Mouse (Mus musculus): ENCODE measurements around the gene Olfr1221. TPM values are rescaled to one million over a fixed set of nuclear protein-coding genes. Genes with fewer than 3 reads are reported as not detected.

The Olfr1221 gene
- polyA plus RNA-seq, 1 experiment from 2014 or later: not detected

GRCm38 (mm10) chr2:89081487-89081886, 35.6 kb downstream of the Olfr1221 start:
- Histone ChIP-seq H3K27me3 (replicated peaks; ENCODE audit: control insufficient read depth, insufficient read depth, low read length) (no peaks in the 10 kb centered on the region), H3K9me3 (ENCODE audit: control insufficient read depth, low read length) (no peaks in the 10 kb centered on the region), H3K9ac (ENCODE audit: low read length) (no peak overlapping the region), H3K27ac (ENCODE audit: low read depth) (no peak overlapping the region), H3K36me3 (ENCODE audit: control insufficient read depth, insufficient read depth, low read length) (no peaks in the 10 kb centered on the region), H3K4me1 (replicated peaks; ENCODE audit: control insufficient read depth, insufficient read depth, low read length) (no peaks in the 10 kb centered on the region), H3K4me3 (ENCODE audit: low read depth, low read length) (no peak overlapping the region), H3K4me2 (ENCODE audit: low read length) (no peak overlapping the region)
- ATAC-seq (replicated peaks; ENCODE audit: low FRiP score, low TSS enrichment, low read depth): no peak
- DNase-seq (ENCODE audit: low spot score): no peak

DNA sequence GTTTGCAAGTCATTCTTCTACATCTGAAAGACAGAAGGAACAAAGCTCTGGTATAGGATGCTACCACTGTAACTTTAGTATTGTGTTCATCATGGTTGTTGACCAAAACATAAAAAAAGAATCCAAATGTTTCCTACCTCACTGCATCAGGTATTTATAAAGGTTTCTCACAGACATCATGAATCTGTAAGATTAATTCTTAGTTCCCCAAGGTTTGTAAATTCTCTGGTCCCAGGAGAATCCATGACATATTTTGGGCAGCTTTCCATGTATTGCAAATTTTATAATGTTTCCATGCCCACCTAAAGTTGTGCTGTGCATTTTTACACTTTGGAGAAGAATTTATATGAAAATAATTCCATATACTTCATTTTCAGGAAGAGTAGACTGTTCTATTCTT, 56.0 kb downstream of the Olfr1221 start, which contains the start of gene Olfr1218:
Olfr1218 (minus strand) TSS at position 101 of the 400 bp plus-strand sequence.
- DNase-seq (ENCODE audit: low spot score): no peak
- H3K36me3 ChIP-seq (ENCODE audit: control insufficient read depth, insufficient read depth, low read length): no peaks in the 10 kb centered on the region
- H3K9me3 ChIP-seq (ENCODE audit: control insufficient read depth, low read length): no peaks in the 10 kb centered on the region
- no peaks in the 10 kb centered on the region for H3K4me1 ChIP-seq (replicated peaks; ENCODE audit: control insufficient read depth, insufficient read depth, low read length)
- no peak within 1 kb of the TSS for H3K27ac ChIP-seq (ENCODE audit: low read depth)
- H3K4me2 ChIP-seq (ENCODE audit: low read length): no peak within 1 kb of the TSS
- H3K9ac ChIP-seq (ENCODE audit: low read length): no peak within 1 kb of the TSS
- H3K27me3 ChIP-seq (replicated peaks; ENCODE audit: control insufficient read depth, insufficient read depth, low read length): no peaks in the 10 kb centered on the region
- H3K4me3 ChIP-seq (ENCODE audit: low read depth, low read length): no peak within 1 kb of the TSS
- ATAC-seq (replicated peaks; ENCODE audit: low FRiP score, low TSS enrichment, low read depth): no peak

Other genes with a start within 250 kb of the Olfr1221 start
- not detected in 2 replicates for gene Olfr1208, start 215.0 kb downstream of the Olfr1221 start, polyA plus RNA-seq (2014; fragmentation: Nextera tagmentation; extraction: Ambion mirVana)
- gene Olfr1209, start 202.1 kb downstream of the Olfr1221 start, polyA plus RNA-seq (2014; fragmentation: Nextera tagmentation; extraction: Ambion mirVana): not detected in 2 replicates
- gene Olfr1211, start 179.2 kb downstream of the Olfr1221 start, polyA plus RNA-seq (2014; fragmentation: Nextera tagmentation; extraction: Ambion mirVana): not detected in 2 replicates
- gene Olfr1212, start 163.3 kb downstream of the Olfr1221 start, polyA plus RNA-seq (2014; fragmentation: Nextera tagmentation; extraction: Ambion mirVana): not detected in 2 replicates
- gene Gm13762, start 137.0 kb downstream of the Olfr1221 start, polyA plus RNA-seq (2014; fragmentation: Nextera tagmentation; extraction: Ambion mirVana): not detected in 2 replicates
- gene Olfr1214, start 124.6 kb downstream of the Olfr1221 start, polyA plus RNA-seq (2014; fragmentation: Nextera tagmentation; extraction: Ambion mirVana): not detected in 2 replicates
- gene Olfr1215, start 110.3 kb downstream of the Olfr1221 start, polyA plus RNA-seq (2014; fragmentation: Nextera tagmentation; extraction: Ambion mirVana): not detected in 2 replicates
- gene Olfr1216, start 98.9 kb downstream of the Olfr1221 start, polyA plus RNA-seq (2014; fragmentation: Nextera tagmentation; extraction: Ambion mirVana): not detected in 2 replicates
- gene Olfr1217, start 85.2 kb downstream of the Olfr1221 start, polyA plus RNA-seq (2014; fragmentation: Nextera tagmentation; extraction: Ambion mirVana): not detected in 2 replicates
- gene Olfr1218, start 56.1 kb downstream of the Olfr1221 start, polyA plus RNA-seq (2014; fragmentation: Nextera tagmentation; extraction: Ambion mirVana): not detected in 2 replicates
- not detected in 2 replicates for gene Olfr1219, start 33.8 kb downstream of the Olfr1221 start, polyA plus RNA-seq (2014; fragmentation: Nextera tagmentation; extraction: Ambion mirVana)
- not detected in 2 replicates for gene Olfr1220, start 10.4 kb downstream of the Olfr1221 start, polyA plus RNA-seq (2014; fragmentation: Nextera tagmentation; extraction: Ambion mirVana)
- not detected in 2 replicates for gene Olfr1222, start 15.8 kb upstream of the Olfr1221 start, polyA plus RNA-seq (2014; fragmentation: Nextera tagmentation; extraction: Ambion mirVana)
- not detected in 2 replicates for gene Olfr1223, start 34.3 kb upstream of the Olfr1221 start, polyA plus RNA-seq (2014; fragmentation: Nextera tagmentation; extraction: Ambion mirVana)
- gene Olfr1224-ps1, start 46.8 kb upstream of the Olfr1221 start, polyA plus RNA-seq (2014; fragmentation: Nextera tagmentation; extraction: Ambion mirVana): not detected in 2 replicates
- gene Olfr1225, start 57.4 kb upstream of the Olfr1221 start, polyA plus RNA-seq (2014; fragmentation: Nextera tagmentation; extraction: Ambion mirVana): not detected in 2 replicates
- gene Olfr1226, start 82.8 kb upstream of the Olfr1221 start, polyA plus RNA-seq (2014; fragmentation: Nextera tagmentation; extraction: Ambion mirVana): not detected in 2 replicates
- not detected in 2 replicates for gene Olfr1228, start 136.8 kb upstream of the Olfr1221 start, polyA plus RNA-seq (2014; fragmentation: Nextera tagmentation; extraction: Ambion mirVana)
- gene Olfr1229, start 170.7 kb upstream of the Olfr1221 start, polyA plus RNA-seq (2014; fragmentation: Nextera tagmentation; extraction: Ambion mirVana): not detected in 2 replicates
- gene Olfr1230, start 180.0 kb upstream of the Olfr1221 start, polyA plus RNA-seq (2014; fragmentation: Nextera tagmentation; extraction: Ambion mirVana): not detected in 2 replicates
- not detected in 2 replicates for gene Olfr1231, start 189.8 kb upstream of the Olfr1221 start, polyA plus RNA-seq (2014; fragmentation: Nextera tagmentation; extraction: Ambion mirVana)
- not detected in 2 replicates for gene Olfr1232, start 212.4 kb upstream of the Olfr1221 start, polyA plus RNA-seq (2014; fragmentation: Nextera tagmentation; extraction: Ambion mirVana)
- not detected in 2 replicates for gene Olfr1233, start 225.1 kb upstream of the Olfr1221 start, polyA plus RNA-seq (2014; fragmentation: Nextera tagmentation; extraction: Ambion mirVana)
- not detected in 2 replicates for gene Olfr1234, start 247.6 kb upstream of the Olfr1221 start, polyA plus RNA-seq (2014; fragmentation: Nextera tagmentation; extraction: Ambion mirVana)

Measured in intestine, embryonic 14.5 days (tissue).